Mouse (Mus musculus) v-Abl transformed pro-B cells (cell line): ENCODE measurements around the gene Procr.

Experiments
- in situ Hi-C, 2 experiments: fragments of 400-800 bp; cut with MboI; formaldehyde crosslinking; loops; one replicate each; pipeline ENCODE4 v1.15.1; 2025; ENCODE audit not compliant: unreplicated experiment in 2 of 2

The Procr gene

DNA sequence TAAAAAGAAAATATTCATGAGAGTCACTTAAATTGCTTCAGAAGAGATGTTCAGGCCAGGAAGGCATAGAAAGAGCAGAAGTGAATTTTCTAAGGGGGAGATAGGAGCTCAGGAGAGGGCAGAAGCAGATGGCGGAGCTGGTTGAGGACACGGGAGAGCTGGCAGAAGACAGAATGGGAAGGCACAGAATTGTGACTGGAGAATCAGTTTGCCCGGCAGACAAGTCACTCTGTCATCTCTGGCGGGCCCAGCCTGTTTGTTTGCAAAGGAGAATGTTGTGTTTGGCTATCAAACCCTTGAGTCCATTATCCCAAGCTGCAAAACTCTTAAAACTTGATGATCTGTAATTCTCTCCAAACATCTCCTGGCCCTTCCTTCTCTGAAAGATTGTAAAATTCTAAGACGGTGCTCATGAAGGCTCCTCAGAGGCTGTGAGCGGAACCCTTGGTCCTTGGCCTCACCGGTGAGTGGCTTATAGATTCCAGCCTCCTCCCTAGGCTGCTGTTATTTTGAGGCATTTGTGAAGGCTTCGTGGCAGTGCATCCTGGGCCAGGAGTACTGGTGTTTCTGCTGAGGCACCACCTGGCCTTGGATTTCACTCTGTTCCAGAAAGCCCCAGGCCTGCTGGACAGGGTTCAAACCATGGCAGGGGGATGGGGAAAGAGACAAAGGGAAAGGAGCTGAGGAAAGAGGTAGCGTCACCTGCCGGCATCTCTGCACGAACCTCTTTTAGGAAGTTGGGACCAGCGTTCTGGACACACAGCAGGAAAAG lies 43.9 kb downstream of the Procr start:
- in situ Hi-C loops: no loop called here

DNA sequence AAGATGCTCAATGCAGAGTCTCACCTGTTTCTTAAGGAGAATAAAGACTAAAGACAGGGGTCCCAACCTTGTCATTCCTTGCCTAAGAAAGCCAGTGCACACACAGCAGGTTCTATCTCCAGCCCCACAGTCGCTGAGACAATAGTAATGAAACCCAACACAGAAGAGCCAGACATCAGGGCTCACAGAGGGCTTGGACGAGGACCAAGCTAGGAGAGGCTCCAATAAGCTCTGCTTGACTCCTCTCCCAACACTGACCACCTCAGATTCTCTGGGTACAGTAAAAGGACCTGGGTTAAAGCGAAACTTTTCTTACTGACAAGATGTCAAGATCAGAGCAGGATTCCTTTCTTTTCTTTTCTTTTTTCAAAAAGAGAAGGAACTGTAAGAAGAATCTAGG lies 47.7 kb downstream of the Procr start:
- in situ Hi-C loops: no loop called here

DNA sequence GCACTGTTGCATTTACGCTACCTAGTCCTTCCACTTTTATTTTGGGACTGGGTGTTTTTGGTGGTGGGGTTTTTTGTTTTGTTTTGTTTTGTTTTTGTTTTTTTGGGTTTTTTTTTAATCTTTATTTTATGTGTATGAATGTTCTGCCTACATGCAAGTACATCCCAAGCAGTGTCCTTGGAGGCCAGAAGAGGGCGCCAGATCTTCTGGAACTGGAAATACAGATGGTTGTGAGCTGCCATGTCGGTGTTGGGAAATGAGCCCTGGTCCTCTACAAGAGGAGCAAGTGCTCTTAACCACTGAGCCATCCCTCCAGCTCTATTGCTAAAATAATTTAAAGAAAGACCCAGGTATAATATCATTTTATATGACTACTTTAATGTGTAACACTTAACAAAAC lies 51.8 kb downstream of the Procr start:
- in situ Hi-C loops: no loop called here

DNA sequence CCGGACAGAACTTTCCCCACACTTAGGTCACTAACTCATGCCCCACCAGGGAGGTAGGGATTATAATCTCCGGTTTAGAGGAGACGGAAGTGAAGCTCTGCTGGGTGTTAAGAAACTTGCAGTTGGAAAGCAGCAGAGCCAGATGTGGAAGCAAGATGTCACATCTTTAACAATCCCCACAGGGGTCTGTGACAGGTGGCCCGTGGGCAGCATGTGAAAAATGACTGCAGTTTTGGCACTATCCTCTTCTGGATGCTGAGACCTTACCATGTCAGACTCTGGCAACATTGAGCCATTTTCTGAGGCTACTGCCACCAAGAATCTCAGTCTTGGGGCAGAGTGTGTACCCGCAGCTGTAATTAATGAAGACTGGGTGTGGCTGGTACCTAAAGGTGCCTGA lies 53.1 kb downstream of the Procr start:
- in situ Hi-C loops: no loop called here
